Mouse (Mus musculus): Measurements from ENCODE around the gene Fgf10.

DNA sequence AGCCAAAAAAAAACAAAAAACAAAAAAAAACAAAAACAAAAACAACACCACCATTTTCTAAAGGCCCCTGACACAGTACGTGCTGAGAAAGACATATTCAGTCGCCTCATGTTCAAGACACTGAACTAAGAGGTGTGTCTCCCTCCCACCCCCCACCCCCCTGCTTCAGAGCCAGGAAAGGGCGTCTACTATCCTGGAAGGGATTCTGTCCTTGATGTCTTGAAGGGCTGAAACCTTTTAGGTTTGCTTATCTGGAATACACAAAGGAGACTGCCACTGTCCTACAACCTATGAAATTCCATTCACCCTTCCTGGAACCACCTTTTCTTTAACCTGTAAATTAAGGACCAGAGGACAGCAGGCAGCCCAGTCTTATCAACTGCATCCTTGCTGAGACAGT, 36.1 kb downstream of the Fgf10 start:
- no peak for TF ChIP-seq CTCF (IDR thresholded peaks at IDR 0.05; ENCODE audit: extremely low read depth, insufficient read length, insufficient replicate concordance, low read depth, low read length)
- no peak for TF ChIP-seq POLR2A (IDR thresholded peaks at IDR 0.05; ENCODE audit: low read depth, low read length)

Data from small intestine, adult 2 months (tissue).